In the genomic region with DNA sequence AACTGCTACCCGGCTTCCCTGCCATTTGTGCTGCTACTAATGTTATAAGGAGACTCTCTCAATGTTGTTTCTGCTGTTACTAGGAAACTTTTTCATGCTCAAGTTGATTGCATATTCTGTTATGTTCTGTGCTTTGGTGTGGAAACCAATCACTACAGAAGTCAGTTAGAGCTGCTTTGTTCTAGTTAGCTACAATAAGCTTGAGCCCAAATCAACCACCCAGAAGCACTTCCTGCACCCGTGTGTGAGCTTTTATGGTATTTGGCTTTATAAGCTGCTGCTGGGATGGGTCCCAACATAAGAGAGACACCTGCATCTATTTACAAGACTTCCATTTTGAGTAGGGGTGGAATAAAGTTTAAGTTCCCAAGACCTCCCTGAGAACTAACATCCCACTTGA, we compare ENCODE assay signal across 13 mouse cellular contexts.
"Had no signal": no experiment of that assay in that cellular context is flagged by ENCODE, and none has a peak within 500 bp of the region (broad histone marks: within the 10 kb centered on the region; RNA-seq: fewer than 3 reads in every experiment).

No protein-coding gene starts in this region.

- H3K4me1 ChIP-seq: limb, embryonic 13.5 days; liver, embryonic 12.5 days; midbrain, embryonic 12.5 days had no signal

- H3K9ac ChIP-seq: limb, embryonic 13.5 days; liver, embryonic 12.5 days; lung, embryonic 14.5 days; midbrain, embryonic 12.5 days had no signal

- H3K4me3 ChIP-seq: layer of hippocampus, adult 2 months; limb, embryonic 13.5 days; liver, embryonic 12.5 days; midbrain, embryonic 12.5 days had no signal

- H3K36me3 ChIP-seq: liver, embryonic 12.5 days had no signal

- H3K27me3 ChIP-seq: limb, embryonic 13.5 days; liver, embryonic 12.5 days; midbrain, embryonic 12.5 days had no signal

- H3K27ac ChIP-seq: layer of hippocampus, adult 2 months; limb, embryonic 13.5 days; liver, embryonic 12.5 days; midbrain, embryonic 12.5 days had no signal

- H3K4me2 ChIP-seq: limb, embryonic 13.5 days; liver, embryonic 12.5 days; lung, embryonic 14.5 days; midbrain, embryonic 12.5 days had no signal

- ATAC-seq: liver, embryonic 12.5 days; midbrain, embryonic 16.5 days had no signal

- H3K9me3 ChIP-seq: limb, embryonic 13.5 days; liver, embryonic 12.5 days; midbrain, embryonic 12.5 days had no signal

- DNase-seq: kidney, adult 11 months; kidney, adult 9 months; kidney, postnatal 10 days; kidney, postnatal 4 days; left cerebral cortex, postnatal 4 days; lung, embryonic 14.5 days; lung, postnatal 10 days; right cerebral cortex, postnatal 25 days had no signal
